Mouse (Mus musculus): Measurements from ENCODE around the gene Plekha4.

- TF ChIP-seq CTCF (IDR thresholded peaks at IDR 0.05; ENCODE audit: extremely low read depth, insufficient read length, insufficient replicate concordance, low read depth, low read length) = no peak
- TF ChIP-seq POLR2A (IDR thresholded peaks at IDR 0.05; ENCODE audit: low read depth, low read length) = no peak
Observed at GRCm38 (mm10) chr7:45486158-45486557, 40.0 kb upstream of the Plekha4 start.
